Mouse (Mus musculus) limb, embryonic 10.5 days (tissue): ENCODE results near the gene Rusc2. TPM values are rescaled to one million over a fixed set of nuclear protein-coding genes. Genes with fewer than 3 reads are reported as not detected.
A peak's percentile ranks its signal among the peaks of the same experiment; 100 is the strongest.

Source experiments
- DNase-seq: peaks from one replicate; pipeline ENCODE4 v3.0.0-alpha.2; 2017; ENCODE audit warnings: low spot score
- H3K27ac ChIP-seq: fragments of 300-500 bp; sonication (generic); 2 replicates; pipeline ENCODE4 v1.5.1; 2016; ENCODE audit warnings: mild to moderate bottlenecking
- H3K27me3 ChIP-seq: fragments of 300-500 bp; sonication (generic); 2 replicates; pipeline ENCODE4 v1.6.1; 2016; ENCODE audit warnings: low read depth, mild to moderate bottlenecking; ENCODE audit not compliant: poor library complexity, severe bottlenecking
- H3K36me3 ChIP-seq: fragments of 300-500 bp; sonication (generic); 2 replicates; pipeline ENCODE4 v1.6.1; 2016; ENCODE audit warnings: mild to moderate bottlenecking, moderate library complexity
- H3K4me1 ChIP-seq: fragments of 300-500 bp; sonication (generic); 2 replicates; pipeline ENCODE4 v1.6.1; 2016
- H3K4me3 ChIP-seq: fragments of 300-500 bp; sonication (generic); 2 replicates; pipeline ENCODE4 v1.5.1; 2016; ENCODE audit warnings: mild to moderate bottlenecking, moderate library complexity
- H3K9me3 ChIP-seq: fragments of 300-500 bp; sonication (generic); replicated peaks from 2 replicates; pipeline ENCODE4 v1.6.1; 2016; ENCODE audit warnings: mild to moderate bottlenecking
- WGBS: fragments of 180-500 bp; shearing (Covaris S2); methylation state at CpG from one replicate; pipeline ENCODE4 v1.1.7; 2016; 5-methylcytosine and 5-hydroxymethylcytosine counted together
- polyA plus RNA-seq: library from polyadenylated mRNA; unstranded; fragments of >200 nt; fragmentation: Nextera tagmentation; extraction: Ambion mirVana; gene quantifications from 2 replicates; pipeline ENCODE4 v1.2.1, GENCODE M21; 2016

Rusc2 gene
- polyA plus RNA-seq, 1 experiment from 2014 or later, result 5.8 TPM

DNA sequence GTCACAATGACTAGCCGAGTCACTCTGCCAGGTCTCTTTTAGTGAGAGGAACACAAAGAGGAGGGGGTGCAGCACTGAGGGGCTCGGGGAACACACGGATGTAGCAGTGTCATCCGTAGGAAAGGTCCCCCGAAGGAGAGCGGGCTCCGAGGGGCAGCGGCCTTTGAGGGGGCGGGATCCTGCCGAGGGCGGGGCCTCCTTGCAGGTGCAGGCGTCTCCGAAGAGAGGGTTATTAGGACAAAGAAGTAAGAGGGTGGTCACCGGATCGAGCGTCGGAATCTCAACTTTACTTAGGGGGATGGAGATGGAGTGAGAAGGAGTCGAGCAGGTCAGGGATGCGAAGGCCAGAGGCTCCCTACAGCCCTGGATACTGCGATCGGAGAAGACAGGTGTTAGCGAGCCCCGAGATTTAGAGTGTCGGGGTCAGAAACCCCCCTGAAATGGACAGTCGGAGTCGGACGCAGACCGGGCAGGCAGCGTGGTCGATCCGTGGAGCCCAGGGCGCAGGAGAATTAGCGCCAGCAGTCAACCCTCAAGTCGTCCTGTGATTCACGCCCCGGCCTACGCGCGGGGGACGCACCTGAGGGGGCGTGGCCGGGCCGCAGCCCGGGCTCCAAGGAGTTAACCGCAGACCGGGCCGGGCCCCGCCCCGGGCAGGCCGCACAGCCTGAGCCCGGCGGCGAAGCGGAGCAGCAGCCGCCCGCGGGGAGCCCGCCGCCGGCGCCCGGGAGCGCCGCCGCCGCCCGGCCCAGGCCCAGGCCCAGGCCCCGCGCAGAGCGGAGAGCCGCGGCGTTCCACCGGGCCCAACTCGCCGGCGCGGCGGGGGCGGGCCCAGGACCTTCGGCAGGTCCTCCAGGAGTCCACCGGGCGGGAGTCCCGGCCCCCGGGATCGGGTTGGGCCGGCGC, 60.9 kb downstream of the Rusc2 start:
- peaks cover 10% of the 10 kb centered on the region for H3K4me1 ChIP-seq
- no peaks in the 10 kb centered on the region for H3K27me3 ChIP-seq
- H3K4me3 ChIP-seq, result peak overlapping the region; percentile 90
- peak; percentile 83 for DNase-seq
- peaks cover 30% of the 10 kb centered on the region for H3K36me3 ChIP-seq
- peak overlapping the region; percentile 94 for H3K27ac ChIP-seq
- under 1% methylated on average over 88 of the region's 88 CpGs for WGBS
- H3K9me3 ChIP-seq, result no peaks in the 10 kb centered on the region

DNA sequence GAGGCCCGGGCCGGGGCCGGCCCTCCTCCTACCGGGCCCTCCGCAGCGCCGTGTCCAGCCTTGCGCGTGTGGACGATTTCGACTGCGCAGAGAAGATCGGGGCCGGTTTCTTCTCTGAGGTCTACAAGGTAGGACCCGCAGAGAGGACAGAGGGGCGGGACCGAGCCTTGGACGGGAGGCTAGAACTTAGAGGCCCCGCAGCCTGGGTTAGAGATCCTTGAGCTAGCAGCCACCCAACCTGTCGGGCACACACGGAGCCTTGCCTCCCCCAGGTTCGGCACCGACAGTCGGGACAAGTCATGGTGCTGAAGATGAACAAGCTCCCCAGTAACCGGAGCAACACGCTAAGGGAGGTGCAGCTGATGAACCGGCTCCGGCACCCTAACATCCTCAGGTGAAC, 61.7 kb downstream of the Rusc2 start:
- Histone ChIP-seq H3K36me3 (peaks cover 37% of the 10 kb centered on the region), H3K27me3 (no peaks in the 10 kb centered on the region), H3K27ac (peak overlapping the region; percentile 94), H3K4me1 (peaks cover 10% of the 10 kb centered on the region), H3K4me3 (peak overlapping the region; percentile 90), H3K9me3 (no peaks in the 10 kb centered on the region)
- peak; percentile 59 for DNase-seq
- 1% methylated on average over 28 of the region's 28 CpGs for WGBS

DNA sequence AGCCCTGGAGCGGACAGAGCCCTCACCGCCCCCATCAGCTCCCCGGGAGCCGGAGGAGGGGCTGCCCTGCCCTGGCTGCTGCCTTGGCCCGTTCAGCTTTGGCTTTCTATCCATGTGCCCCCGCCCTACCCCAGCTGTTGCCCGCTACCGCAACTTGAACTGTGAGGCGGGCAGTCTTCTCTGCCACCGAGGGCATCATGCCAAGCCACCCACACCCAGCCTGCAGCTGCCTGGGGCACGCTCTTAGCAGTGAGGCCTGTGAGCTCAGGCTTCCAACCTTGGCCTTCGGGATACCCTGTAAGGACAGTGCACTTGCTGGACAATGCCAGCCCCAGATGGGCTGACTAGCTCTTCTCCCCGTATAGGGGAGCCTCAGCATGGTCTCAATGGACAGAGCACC, 65.5 kb downstream of the Rusc2 start:
- H3K27me3 ChIP-seq, result peaks cover 12% of the 10 kb centered on the region
- DNase-seq, result no peak
- WGBS, result 94% methylated on average over 13 of the region's 13 CpGs
- no peak overlapping the region for H3K4me3 ChIP-seq
- peaks cover 39% of the 10 kb centered on the region for H3K36me3 ChIP-seq
- H3K27ac ChIP-seq, result no peak overlapping the region
- H3K9me3 ChIP-seq, result no peaks in the 10 kb centered on the region
- peaks cover 10% of the 10 kb centered on the region for H3K4me1 ChIP-seq

DNA sequence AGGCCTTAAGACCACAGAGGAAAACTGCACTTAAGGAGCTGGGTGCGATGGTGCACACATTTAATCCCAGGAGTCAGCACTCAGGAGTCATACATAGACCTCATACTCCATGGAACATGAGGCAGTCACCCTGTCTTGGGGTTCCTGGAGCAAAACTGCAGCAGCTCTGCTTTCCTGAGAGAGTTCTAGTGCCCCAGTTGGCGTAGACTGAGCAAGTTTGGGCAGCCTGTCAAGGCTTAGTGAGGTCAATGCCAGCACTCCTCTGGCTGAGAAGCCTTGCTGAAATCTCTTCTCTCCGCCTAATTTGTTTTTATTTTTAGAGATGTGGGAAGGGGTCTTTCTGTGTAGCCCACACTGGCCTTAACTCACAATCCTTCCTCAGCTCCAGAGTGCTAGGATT, 66.8 kb downstream of the Rusc2 start:
- Histone ChIP-seq H3K27ac (no peak overlapping the region), H3K36me3 (peaks cover 39% of the 10 kb centered on the region), H3K9me3 (no peaks in the 10 kb centered on the region), H3K4me1 (peaks cover 16% of the 10 kb centered on the region), H3K27me3 (peaks cover 25% of the 10 kb centered on the region), H3K4me3 (no peak overlapping the region)
- no peak for DNase-seq
- whole genome bisulfite sequencing, result 85% methylated on average over 3 of the region's 3 CpGs

DNA sequence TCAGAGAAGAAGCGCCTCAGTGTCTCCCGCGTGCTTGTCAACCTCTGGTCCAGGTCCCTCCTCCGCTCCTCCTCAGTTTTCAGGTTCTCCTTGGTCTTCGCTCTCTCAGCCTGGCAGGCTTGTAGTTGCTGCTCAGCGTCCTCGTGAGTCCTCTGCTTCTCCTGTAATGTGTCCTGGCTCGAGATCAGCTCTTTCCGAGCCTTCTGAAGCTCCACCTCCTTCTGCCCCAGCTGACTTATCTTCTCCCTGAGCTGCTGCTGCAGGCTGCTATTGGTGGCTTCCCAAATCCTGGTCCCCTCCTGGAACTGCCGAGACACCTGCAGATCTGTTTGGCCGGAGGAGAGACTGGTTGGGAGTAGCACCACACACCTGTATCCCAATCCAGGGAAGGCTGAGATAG, 70.5 kb downstream of the Rusc2 start:
- DNase-seq, result no peak
- peaks cover 13% of the 10 kb centered on the region for H3K36me3 ChIP-seq
- H3K4me3 ChIP-seq, result no peak overlapping the region
- peaks cover 23% of the 10 kb centered on the region for H3K4me1 ChIP-seq
- H3K27ac ChIP-seq, result no peak overlapping the region
- WGBS, result 52% methylated on average over 11 of the region's 11 CpGs
- H3K27me3 ChIP-seq, result peaks cover 52% of the 10 kb centered on the region
- no peaks in the 10 kb centered on the region for H3K9me3 ChIP-seq

DNA sequence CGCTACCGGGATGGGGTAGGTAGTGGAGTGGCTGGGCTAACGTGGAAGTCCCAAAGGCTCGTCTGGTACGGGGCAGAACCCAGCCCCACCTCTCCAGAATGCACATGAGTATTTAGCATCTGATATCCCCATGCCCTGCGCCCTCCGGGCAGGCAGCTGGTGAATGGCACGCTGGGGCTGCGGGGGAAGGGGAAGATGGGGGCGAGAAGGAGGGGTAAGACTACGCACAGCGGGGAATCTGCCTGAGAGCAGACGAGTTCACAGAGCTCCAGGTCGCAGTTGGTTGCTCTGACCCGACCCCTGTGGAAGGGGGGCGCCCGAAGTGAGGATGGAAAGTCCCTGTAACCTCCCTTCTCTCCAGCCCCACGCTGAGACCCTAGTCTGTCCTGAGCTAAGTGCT, 71.6 kb downstream of the Rusc2 start:
- H3K36me3 ChIP-seq, result peaks cover 3% of the 10 kb centered on the region
- peak; percentile 47 for DNase-seq
- H3K9me3 ChIP-seq, result no peaks in the 10 kb centered on the region
- H3K4me1 ChIP-seq, result peaks cover 24% of the 10 kb centered on the region
- peak overlapping the region; percentile 41 for H3K4me3 ChIP-seq
- peaks cover 57% of the 10 kb centered on the region for H3K27me3 ChIP-seq
- under 1% methylated on average over 18 of the region's 18 CpGs for WGBS
- H3K27ac ChIP-seq, result 0 out of 2 replicates have a peak overlapping the region, but pooled peaks have one; percentile 34

DNA sequence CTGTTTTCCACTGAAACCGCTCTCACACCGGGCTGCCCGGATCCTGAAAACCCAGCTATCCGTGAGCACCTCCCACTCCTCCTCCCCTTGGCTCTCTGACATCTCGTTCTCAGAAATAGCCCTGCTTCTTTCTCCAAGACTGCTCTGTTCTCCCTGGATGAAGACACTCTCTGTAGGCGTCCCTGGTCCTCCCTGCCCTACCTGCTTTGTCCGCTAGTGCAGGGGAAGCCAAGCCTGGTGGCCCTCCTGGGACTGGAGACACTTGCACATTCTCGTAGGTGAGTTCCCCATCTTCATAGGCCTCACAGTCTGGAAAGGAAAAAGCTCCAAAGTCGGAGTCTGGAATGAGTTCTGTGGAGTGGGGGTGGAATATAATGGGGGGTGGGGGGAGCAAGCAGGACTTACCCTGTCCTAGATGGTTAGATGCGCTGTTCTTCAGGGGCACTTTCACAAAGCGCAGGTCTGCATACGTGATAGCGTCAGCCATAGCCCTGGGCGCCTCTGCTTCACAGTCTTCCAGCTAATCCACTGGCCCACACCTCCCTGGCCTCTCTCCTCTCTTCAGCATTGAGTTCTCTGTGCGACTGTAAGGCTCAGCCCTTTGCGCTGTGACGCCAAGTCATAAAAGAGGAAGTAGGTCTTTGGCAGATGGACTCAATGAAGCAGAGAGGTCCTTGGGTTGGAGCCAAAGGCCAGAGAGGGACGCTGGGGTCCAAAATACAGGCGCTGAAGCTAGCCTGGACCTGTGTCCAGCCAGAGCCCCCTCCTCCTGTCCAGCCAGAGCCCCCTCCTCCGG, 72.5 kb downstream of the Rusc2 start, which contains the start of gene Cd72:
Cd72 (minus strand) TSS at position 588 of the 796 bp plus-strand sequence.
- DNase-seq, result no peak
- Histone ChIP-seq H3K27me3 (peaks cover 57% of the 10 kb centered on the region), H3K9me3 (no peaks in the 10 kb centered on the region), H3K4me1 (peaks cover 24% of the 10 kb centered on the region), H3K36me3 (no peaks in the 10 kb centered on the region), H3K4me3 (peak within 1 kb of the TSS; percentile 41), H3K27ac (0 out of 2 replicates have a peak within 1 kb of the TSS, but pooled peaks have one; percentile 34)
- WGBS, result 29% methylated on average over 20 of the region's 20 CpGs

DNA sequence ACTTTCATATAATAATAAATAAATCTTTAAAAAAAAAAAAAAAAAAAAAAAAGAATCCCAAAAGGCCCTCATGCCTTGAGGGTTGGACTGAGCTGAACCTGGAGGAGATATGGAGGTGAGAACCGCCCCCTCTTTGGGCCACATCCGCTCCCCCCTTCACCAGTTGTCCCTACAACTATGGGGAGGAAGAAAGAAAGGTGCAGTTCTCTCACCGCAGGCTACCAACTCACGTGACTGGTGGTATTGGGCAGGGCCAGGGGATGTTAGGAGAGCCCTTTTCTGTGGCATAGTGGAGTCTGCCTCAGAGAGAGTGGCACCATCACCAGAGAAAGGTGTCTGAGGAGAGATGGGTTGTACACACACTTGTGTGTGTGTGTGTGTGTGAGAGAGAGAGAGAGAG, 74.7 kb downstream of the Rusc2 start:
- no peaks in the 10 kb centered on the region for H3K9me3 ChIP-seq
- no peak overlapping the region for H3K27ac ChIP-seq
- peaks cover 30% of the 10 kb centered on the region for H3K4me1 ChIP-seq
- H3K27me3 ChIP-seq, result peaks cover 53% of the 10 kb centered on the region
- H3K36me3 ChIP-seq, result no peaks in the 10 kb centered on the region
- H3K4me3 ChIP-seq, result no peak overlapping the region
- no peak for DNase-seq
- WGBS, result 27% methylated on average over 4 of the region's 4 CpGs

DNA sequence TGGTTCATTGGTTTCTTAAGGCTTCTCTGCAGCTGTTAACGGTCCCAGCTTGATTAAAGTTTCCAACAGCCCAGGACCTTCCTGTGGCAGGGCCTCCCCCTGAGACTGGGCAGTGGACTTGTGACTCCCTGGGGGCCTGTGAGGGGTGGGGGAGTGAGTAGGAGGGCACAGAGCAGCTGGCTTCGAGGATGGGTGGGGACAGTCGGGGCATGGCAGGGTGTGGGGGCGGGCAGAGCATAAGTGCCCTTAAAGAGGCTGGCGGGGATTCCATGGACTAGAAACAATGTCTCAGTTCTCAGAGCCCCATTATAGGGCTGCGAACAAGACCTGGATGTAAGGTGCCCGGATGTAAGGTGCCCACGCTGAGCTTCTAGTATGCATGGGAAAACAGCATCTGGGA, 75.3 kb downstream of the Rusc2 start:
- peaks cover 46% of the 10 kb centered on the region for H3K27me3 ChIP-seq
- peaks cover 30% of the 10 kb centered on the region for H3K4me1 ChIP-seq
- H3K27ac ChIP-seq, result no peak overlapping the region
- no peak overlapping the region for H3K4me3 ChIP-seq
- 23% methylated on average over 8 of the region's 8 CpGs for WGBS
- DNase-seq, result no peak
- H3K36me3 ChIP-seq, result no peaks in the 10 kb centered on the region
- no peaks in the 10 kb centered on the region for H3K9me3 ChIP-seq

DNA sequence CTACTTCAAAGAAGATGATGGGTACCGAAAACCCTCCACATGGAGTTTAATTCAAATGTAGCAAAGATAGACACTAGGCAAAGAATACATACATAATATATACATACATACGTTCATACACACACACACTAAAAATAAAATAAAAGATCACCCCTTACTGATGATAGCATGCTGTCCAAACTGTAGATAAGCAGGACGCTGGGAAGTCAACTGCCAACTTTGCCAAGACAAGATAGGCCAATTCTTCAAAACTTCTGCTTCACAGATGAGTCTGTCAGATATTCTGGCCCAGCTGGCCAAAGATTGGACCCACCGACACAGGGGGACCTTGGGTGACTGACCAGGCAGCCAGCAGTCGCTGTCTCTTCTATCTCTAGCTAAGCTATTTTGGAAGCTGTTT, 81.3 kb downstream of the Rusc2 start:
- Histone ChIP-seq H3K4me3 (no peak overlapping the region), H3K27me3 (no peaks in the 10 kb centered on the region), H3K4me1 (peaks cover 5% of the 10 kb centered on the region; the same call in 1 of the 2 replicates), H3K27ac (no peak overlapping the region), H3K9me3 (no peaks in the 10 kb centered on the region), H3K36me3 (no peaks in the 10 kb centered on the region)
- 87% methylated on average over 5 of the region's 5 CpGs for WGBS
- no peak for DNase-seq

DNA sequence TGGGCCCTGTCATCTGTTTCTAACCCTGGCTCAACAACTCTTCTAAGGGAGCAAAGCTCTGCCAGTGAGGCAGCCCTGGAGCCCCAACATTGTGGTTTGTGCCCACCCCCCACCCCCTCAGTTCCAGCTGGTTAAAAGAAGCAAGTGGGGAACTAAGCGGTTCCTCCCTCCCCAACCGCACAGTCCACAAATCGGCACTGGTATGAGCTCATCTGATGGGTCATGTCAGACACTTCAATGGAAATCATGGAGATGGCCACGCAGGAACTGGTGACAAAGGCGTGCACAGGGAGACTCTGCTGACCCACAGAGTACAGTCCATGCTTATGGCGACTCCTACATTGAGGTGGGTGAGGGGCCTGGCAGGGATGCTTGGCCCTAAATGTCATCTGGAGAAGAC, 84.2 kb downstream of the Rusc2 start:
- H3K9me3 ChIP-seq, result no peaks in the 10 kb centered on the region
- WGBS, result 84% methylated on average over 6 of the region's 6 CpGs

DNA sequence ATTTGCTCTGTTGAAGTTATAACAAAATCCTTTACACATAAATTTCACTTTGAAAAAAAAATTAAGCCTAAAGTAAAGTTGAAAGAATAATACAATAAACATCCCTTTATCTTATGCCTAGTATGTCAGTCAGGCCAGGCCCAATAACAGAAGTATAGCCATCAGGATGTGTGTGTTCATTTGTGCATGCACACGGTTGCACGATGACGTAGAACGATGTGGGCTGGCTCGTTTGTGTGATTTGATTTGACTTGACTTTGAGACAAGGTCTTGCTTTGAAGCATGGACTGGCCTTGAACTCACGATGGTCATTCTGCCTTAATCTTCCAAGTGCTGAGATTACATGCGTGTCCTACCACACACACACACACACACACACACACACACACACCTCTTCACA, 85.1 kb downstream of the Rusc2 start:
- no peak for DNase-seq
- H3K9me3 ChIP-seq, result no peaks in the 10 kb centered on the region
- no peaks in the 10 kb centered on the region for H3K27me3 ChIP-seq
- 93% methylated on average over 7 of the region's 7 CpGs for WGBS
- no peaks in the 10 kb centered on the region for H3K36me3 ChIP-seq
- H3K4me1 ChIP-seq, result no peaks in the 10 kb centered on the region
- H3K4me3 ChIP-seq, result no peak overlapping the region
- no peak overlapping the region for H3K27ac ChIP-seq

More for the DNA sequence above, 84.2 kb downstream of the Rusc2 start:
- no peaks in the 10 kb centered on the region for H3K4me1 ChIP-seq
- H3K4me3 ChIP-seq, result no peak overlapping the region
- no peak overlapping the region for H3K27ac ChIP-seq
- DNase-seq, result no peak
- no peaks in the 10 kb centered on the region for H3K36me3 ChIP-seq
- H3K27me3 ChIP-seq, result no peaks in the 10 kb centered on the region

DNA sequence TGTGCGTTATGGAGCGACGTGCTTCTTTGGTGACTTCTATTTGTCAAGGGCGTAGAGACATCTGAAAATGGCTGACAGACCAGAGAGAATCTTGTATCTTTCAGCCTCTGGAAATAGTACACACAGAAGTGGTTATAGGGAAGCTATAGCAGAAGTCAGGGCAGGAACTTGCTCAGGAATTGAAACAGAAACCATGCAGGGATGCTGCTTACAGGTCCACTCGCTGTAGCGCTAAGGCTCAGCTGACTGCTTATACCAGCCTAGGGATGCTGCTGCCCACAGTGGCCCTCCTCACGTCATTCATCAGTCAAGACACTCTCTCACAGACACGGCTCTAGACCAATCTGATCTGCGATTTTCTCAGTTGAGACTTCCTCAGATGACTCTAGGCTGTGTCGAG, 88.5 kb downstream of the Rusc2 start:
- WGBS, result 94% methylated on average over 10 of the region's 10 CpGs
- Histone ChIP-seq H3K27me3 (no peaks in the 10 kb centered on the region), H3K27ac (no peak overlapping the region), H3K9me3 (no peaks in the 10 kb centered on the region), H3K4me1 (no peaks in the 10 kb centered on the region), H3K36me3 (no peaks in the 10 kb centered on the region), H3K4me3 (no peak overlapping the region)
- DNase-seq, result no peak
